Mouse (Mus musculus) heart, postnatal 4 days (tissue): Measurements from ENCODE around the gene P2ry14. TPM values are rescaled to one million over a fixed set of nuclear protein-coding genes. Genes with fewer than 3 reads are reported as not detected.
"Not testable (repeated sequence)": the region's sequence is repeated elsewhere in the genome, so short reads cannot be mapped to it uniquely, and the experiment has no call there.

Source experiments
- DNase-seq: peaks from one replicate; pipeline ENCODE4 v3.0.0; 2021
- total RNA-seq, 2 experiments: library from RNA; stranded (reverse); gene quantifications; 2 replicates each; pipeline ENCODE4 v1.2.3; 2021

P2ry14 gene
- total RNA-seq, 2 experiments from 2014 or later, result 1.4 to 1.6 TPM

- no peak for DNase-seq
Measured at GRCm38 (mm10) chr3:59141507-59142305, 11.7 kb downstream of the P2ry14 start.

GRCm38 (mm10) chr3:59140941-59141340 is 12.5 kb downstream of the P2ry14 start:
- DNase-seq, result not testable (repeated sequence)

- DNase-seq, result no peak
Measured at GRCm38 (mm10) chr3:59140115-59140514, 13.3 kb downstream of the P2ry14 start.

- no peak for DNase-seq
Measured at GRCm38 (mm10) chr3:59139651-59140051, 13.8 kb downstream of the P2ry14 start.

- DNase-seq, result no peak
Measured at GRCm38 (mm10) chr3:59138946-59139468, 14.4 kb downstream of the P2ry14 start.

GRCm38 (mm10) chr3:59135911-59136653 is 17.3 kb downstream of the P2ry14 start:
- no peak for DNase-seq

GRCm38 (mm10) chr3:59133189-59133588 is 20.2 kb downstream of the P2ry14 start:
- DNase-seq, result no peak

GRCm38 (mm10) chr3:59131966-59132365 is 21.5 kb downstream of the P2ry14 start:
- DNase-seq, result no peak

- no peak for DNase-seq
Measured at GRCm38 (mm10) chr3:59131081-59131480, 22.3 kb downstream of the P2ry14 start.

- DNase-seq, result no peak
Measured at GRCm38 (mm10) chr3:59130431-59130830, 23.0 kb downstream of the P2ry14 start.

- DNase-seq, result no peak
Measured at GRCm38 (mm10) chr3:59129547-59129946, 23.9 kb downstream of the P2ry14 start.

- no peak for DNase-seq
Measured at GRCm38 (mm10) chr3:59128681-59129080, 24.7 kb downstream of the P2ry14 start.

GRCm38 (mm10) chr3:59125783-59126555 is 27.4 kb downstream of the P2ry14 start:
- no peak for DNase-seq

GRCm38 (mm10) chr3:59125022-59125421 is 28.4 kb downstream of the P2ry14 start:
- DNase-seq, result no peak

- no peak for DNase-seq
Measured at GRCm38 (mm10) chr3:59121780-59122449, 31.5 kb downstream of the P2ry14 start.

GRCm38 (mm10) chr3:59121067-59121730 is 32.2 kb downstream of the P2ry14 start:
- DNase-seq, result no peak

- peak; percentile 27 for DNase-seq
Measured at GRCm38 (mm10) chr3:59113973-59114517, 39.4 kb downstream of the P2ry14 start.

GRCm38 (mm10) chr3:59113291-59113690 is 40.1 kb downstream of the P2ry14 start:
- not testable (repeated sequence) for DNase-seq

GRCm38 (mm10) chr3:59111944-59112343 is 41.5 kb downstream of the P2ry14 start:
- no peak for DNase-seq

- not testable (repeated sequence) for DNase-seq
Measured at GRCm38 (mm10) chr3:59109834-59110233, 43.6 kb downstream of the P2ry14 start.

- no peak for DNase-seq
Measured at GRCm38 (mm10) chr3:59107439-59107838, 46.0 kb downstream of the P2ry14 start.
